Mouse (Mus musculus) kidney, embryonic 16.5 days (tissue): ENCODE measurements at regions not wholly inside any gene's neighbourhood (a gene's known extent, or its start where the extent isn't known, plus 50 kb on each side); places are given as distances from the start of the nearest gene placed in this dataset.

Experiments
- ATAC-seq: fragments of 200-750 bp; cut with Nextera tagmentation; 2 replicates; pipeline ENCODE4 v1.8.0; 2017; ENCODE audit warnings: moderate TSS enrichment; ENCODE audit not compliant: low FRiP score, low TSS enrichment
- H3K27ac ChIP-seq: fragments of 300-500 bp; sonication (generic); 2 replicates; pipeline ENCODE4 v1.5.1; 2014; ENCODE audit warnings: low read length
- H3K27me3 ChIP-seq: fragments of 300-500 bp; sonication (generic); 2 replicates; pipeline ENCODE4 v1.6.1; 2014; ENCODE audit warnings: low read length, control low read depth, mixed read lengths; ENCODE audit not compliant: insufficient read depth
- H3K36me3 ChIP-seq: fragments of 300-500 bp; sonication (generic); 2 replicates; pipeline ENCODE4 v1.6.1; 2014; ENCODE audit warnings: low read length, control low read depth, mixed read lengths; ENCODE audit not compliant: insufficient read depth
- H3K4me1 ChIP-seq: fragments of 300-500 bp; sonication (generic); 2 replicates; pipeline ENCODE4 v1.6.1; 2014; ENCODE audit warnings: low read length, control low read depth, mixed read lengths; ENCODE audit not compliant: insufficient read depth
- H3K4me2 ChIP-seq: fragments of 300-500 bp; sonication (generic); replicated peaks from 2 replicates; pipeline ENCODE4 v1.6.1; 2014; ENCODE audit warnings: low read depth, low read length
- H3K4me3 ChIP-seq: fragments of 300-500 bp; sonication (generic); 2 replicates; pipeline ENCODE4 v1.5.1; 2014; ENCODE audit warnings: mild to moderate bottlenecking, low read length
- H3K9ac ChIP-seq: fragments of 300-500 bp; sonication (generic); replicated peaks from 2 replicates; pipeline ENCODE4 v1.6.1; 2014; ENCODE audit warnings: low read length
- H3K9me3 ChIP-seq: fragments of 300-500 bp; sonication (generic); 2 replicates; pipeline ENCODE4 v1.6.1; 2016; ENCODE audit warnings: low read length, control low read depth
- WGBS: fragments of 180-500 bp; shearing (Covaris S2); extraction: QIAGEN DNeasy Blood & Tissue Kit; methylation state at CpG from one replicate; pipeline ENCODE4 v1.1.7; 2014; 5-methylcytosine and 5-hydroxymethylcytosine counted together

DNA sequence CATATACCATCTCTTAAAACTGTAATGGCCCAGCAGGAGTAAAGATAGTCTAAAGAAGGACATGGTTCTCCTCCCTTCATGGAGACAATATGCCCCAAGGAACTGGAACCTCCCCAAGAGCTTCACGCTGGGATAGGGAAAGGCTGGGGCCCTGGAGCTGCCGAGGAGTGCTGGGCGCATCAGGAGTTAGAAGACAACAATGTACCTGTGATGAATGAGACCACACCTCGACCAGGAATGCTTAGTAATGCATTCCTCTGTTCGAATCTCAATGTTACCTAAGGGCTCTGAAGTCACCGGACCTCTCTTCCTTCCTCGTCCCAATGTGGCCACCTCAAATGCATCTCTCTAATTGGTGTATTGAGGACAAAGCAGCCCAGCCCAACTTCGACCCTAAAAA lies 175.4 kb upstream of the Fbxo11 start:
- Histone ChIP-seq H3K27me3 (no peaks in the 10 kb centered on the region), H3K9me3 (peaks cover 11% of the 10 kb centered on the region; the same call in 1 of the 2 replicates), H3K4me2 (no peak overlapping the region), H3K4me1 (no peaks in the 10 kb centered on the region), H3K9ac (no peak overlapping the region), H3K36me3 (no peaks in the 10 kb centered on the region), H3K4me3 (no peak overlapping the region), H3K27ac (no peak overlapping the region)
- 84% methylated on average over 8 of the region's 8 CpGs for WGBS
- ATAC-seq = no peak

DNA sequence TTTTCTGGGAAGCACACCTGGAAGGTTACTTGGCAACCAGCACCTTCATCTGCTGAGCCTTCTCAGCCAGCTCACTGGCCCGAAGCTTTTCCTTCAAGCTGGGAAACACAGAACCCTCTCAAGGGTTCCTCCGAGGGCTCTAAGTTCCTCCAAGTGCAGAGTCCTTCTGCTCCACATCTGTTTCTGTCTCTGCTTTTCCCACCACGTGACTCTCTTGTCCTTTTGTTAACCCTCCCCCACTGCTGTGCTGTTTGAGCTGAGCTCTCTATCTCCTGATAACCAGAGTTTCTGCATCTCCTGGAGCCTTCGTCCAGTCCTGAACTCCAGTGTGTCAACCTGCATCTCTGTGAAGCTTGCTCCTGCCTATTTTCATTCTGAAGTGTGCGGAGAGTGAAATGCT lies 183.5 kb upstream of the Fbxo11 start:
- Histone ChIP-seq H3K9me3 (no peaks in the 10 kb centered on the region), H3K4me2 (no peak overlapping the region), H3K4me3 (no peak overlapping the region), H3K27ac (no peak overlapping the region), H3K9ac (no peak overlapping the region), H3K36me3 (no peaks in the 10 kb centered on the region), H3K4me1 (no peaks in the 10 kb centered on the region), H3K27me3 (no peaks in the 10 kb centered on the region)
- WGBS = 68% methylated on average over 5 of the region's 5 CpGs
- no peak for ATAC-seq

DNA sequence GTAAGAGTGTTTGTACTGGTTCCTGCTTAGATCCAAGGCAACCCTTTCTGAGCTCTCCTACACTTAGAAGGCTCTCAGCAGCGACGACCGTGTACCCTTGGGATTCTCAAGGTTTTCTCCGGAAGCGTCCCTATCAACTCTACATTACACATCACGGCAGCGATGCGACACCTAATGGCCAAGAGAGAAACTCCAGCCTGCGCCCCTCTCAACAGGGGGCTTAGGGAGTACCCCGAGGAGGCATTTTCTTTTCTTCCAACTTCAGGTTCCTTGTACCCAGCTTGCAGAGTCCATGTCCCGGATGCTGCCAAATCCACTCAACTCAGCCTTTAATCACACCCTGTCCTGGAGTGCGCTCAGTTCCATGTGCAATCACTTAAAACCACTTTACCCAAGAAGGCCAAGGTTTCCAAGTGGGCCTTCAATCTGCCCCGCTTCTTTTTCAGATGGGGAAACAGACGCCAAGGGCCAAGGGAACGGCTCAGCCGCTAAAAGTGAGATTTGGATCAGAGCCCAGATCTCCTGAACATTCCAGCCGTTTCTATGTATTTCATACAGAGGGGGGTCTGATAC lies 186.9 kb upstream of the Fbxo11 start:
- ATAC-seq = peak; percentile 66
- Histone ChIP-seq H3K4me1 (peaks cover 7% of the 10 kb centered on the region; the same call in 1 of the 2 replicates), H3K27ac (no peak overlapping the region), H3K9me3 (no peaks in the 10 kb centered on the region), H3K4me2 (peak overlapping the region; percentile 45), H3K4me3 (peak overlapping the region; percentile 4; the same call in 1 of the 2 replicates), H3K27me3 (no peaks in the 10 kb centered on the region), H3K36me3 (no peaks in the 10 kb centered on the region), H3K9ac (no peak overlapping the region)
- WGBS = 17% methylated on average over 17 of the region's 17 CpGs

DNA sequence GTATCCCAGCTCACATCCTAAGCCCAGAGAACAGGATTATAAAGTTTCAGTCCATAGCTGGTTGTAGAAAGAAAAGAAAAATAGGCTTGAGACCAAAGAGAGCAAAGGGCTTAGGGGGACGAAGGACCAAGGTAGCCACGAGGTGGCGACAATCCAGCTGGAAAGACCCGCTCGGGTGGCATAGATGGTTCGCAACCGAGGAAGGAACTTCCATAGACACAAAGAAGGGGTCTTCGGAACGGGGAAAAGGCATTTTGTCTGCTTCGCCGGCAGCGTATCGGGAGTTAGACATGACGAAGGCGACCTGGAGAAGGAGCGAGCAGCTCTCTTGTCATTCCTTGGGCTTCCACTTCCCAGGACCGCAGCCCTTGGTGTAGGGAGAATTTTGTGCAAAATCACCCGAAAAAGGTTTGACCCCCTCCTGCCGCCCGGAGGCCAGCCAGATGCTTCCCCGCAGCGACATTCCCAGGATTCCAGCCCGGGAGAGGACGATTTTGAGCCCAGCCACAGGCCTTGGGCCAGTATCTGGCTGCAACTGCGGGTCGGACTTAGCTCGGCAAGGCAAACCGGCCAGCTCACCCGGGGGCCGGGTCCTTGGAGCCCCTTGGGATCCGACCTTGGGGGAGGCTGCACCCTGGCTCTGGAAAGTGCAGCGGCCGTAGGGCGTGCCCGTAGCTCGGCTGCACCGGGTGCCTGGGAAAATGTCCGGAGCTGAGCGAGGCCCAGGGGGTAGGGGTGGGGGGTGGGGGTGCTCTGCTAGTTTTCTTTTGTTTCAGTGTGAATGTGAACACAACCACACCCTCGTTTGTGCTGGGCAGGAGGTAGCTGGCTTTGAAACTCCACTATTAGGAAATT lies 184.5 kb upstream of the Foxn2 start:
- H3K4me1 ChIP-seq = peaks cover 12% of the 10 kb centered on the region
- H3K36me3 ChIP-seq = no peaks in the 10 kb centered on the region
- peak overlapping the region; percentile 93 for H3K27ac ChIP-seq
- peak overlapping the region; percentile 92 for H3K9ac ChIP-seq
- no peaks in the 10 kb centered on the region for H3K9me3 ChIP-seq
- H3K27me3 ChIP-seq = no peaks in the 10 kb centered on the region
- WGBS = 0% methylated on average over 40 of the region's 40 CpGs
- peak overlapping the region; percentile 96 for H3K4me2 ChIP-seq
- H3K4me3 ChIP-seq = peak overlapping the region; percentile 65
- peak; percentile 83 for ATAC-seq

DNA sequence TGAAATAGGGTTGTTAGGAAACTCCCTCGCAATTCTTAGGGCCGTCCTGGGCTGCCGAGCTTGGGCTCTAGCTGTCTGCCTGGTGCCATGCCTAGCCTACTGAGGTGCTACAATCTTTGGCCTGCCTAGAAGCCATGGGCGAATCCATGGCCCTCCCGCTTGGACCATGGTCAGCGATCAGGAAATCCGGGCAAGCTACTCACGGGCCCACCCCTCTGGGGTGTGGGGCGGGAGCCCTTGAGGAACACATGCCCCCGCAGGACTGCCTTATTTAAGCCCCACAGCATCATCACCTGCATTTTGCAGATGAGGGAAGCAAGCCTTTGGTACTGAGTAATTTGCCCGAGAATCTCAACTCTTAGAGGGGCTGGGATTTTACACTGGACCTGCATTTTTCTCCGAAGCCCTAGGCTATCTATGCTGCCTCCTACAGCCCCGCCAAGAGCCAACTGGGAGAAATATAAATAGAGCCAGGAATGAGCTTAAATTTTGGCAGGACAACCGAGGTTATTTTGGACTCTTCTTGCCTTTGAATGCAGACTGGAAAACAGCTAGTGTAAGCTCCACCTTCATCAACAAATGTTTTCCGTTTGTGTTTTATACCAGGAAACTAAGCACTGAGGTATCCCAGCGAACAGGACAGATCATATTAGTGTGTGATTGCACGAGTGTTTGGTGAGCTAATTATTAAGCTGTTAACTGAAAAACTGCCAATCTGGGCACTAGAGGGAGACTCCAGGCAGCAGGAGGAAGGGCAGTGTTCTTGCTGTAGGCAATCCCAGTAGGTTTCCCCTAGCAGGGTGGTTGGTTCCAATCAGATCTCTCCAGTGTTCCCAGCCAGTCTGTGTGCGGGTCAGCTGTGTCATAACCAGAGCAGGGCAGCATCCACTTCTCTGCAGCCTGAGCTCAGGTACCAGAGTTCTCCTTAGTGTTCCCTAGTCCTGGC lies 183.6 kb upstream of the Foxn2 start:
- peaks cover 12% of the 10 kb centered on the region for H3K4me1 ChIP-seq
- H3K4me2 ChIP-seq = peak overlapping the region; percentile 96
- under 1% methylated on average over 18 of the region's 18 CpGs for WGBS
- peak overlapping the region; percentile 93 for H3K27ac ChIP-seq
- H3K36me3 ChIP-seq = no peaks in the 10 kb centered on the region
- peak; percentile 82 for ATAC-seq
- H3K4me3 ChIP-seq = peak overlapping the region; percentile 65
- peak overlapping the region; percentile 92 for H3K9ac ChIP-seq
- H3K27me3 ChIP-seq = no peaks in the 10 kb centered on the region
- H3K9me3 ChIP-seq = no peaks in the 10 kb centered on the region

DNA sequence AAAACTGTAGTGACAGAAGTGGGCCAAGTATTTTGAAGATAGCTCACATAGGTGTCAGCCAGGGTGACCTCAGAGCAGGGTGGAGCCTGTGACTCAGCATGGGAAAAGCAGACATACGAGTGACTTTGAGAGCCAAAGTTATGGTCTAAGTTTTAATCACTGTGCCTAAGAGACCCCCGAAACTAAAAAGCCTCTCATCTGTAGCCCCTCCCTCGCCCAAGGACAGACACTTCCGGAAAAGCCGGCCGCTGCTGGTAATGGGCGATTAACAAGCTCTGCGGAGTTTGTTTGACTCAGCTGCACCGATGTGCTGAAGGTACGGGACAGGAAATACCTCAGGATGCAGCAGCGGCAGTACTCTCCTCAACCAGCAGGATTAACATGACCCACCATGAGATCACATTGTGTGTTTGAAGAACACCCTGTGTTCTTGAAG lies 182.1 kb upstream of the Foxn2 start:
- H3K27me3 ChIP-seq = no peaks in the 10 kb centered on the region
- ATAC-seq = no peak
- no peak overlapping the region for H3K4me2 ChIP-seq
- WGBS = 66% methylated on average over 11 of the region's 11 CpGs
- H3K9ac ChIP-seq = no peak overlapping the region
- peaks cover 12% of the 10 kb centered on the region for H3K4me1 ChIP-seq
- H3K36me3 ChIP-seq = no peaks in the 10 kb centered on the region
- H3K9me3 ChIP-seq = no peaks in the 10 kb centered on the region
- H3K27ac ChIP-seq = no peak overlapping the region
- no peak overlapping the region for H3K4me3 ChIP-seq

DNA sequence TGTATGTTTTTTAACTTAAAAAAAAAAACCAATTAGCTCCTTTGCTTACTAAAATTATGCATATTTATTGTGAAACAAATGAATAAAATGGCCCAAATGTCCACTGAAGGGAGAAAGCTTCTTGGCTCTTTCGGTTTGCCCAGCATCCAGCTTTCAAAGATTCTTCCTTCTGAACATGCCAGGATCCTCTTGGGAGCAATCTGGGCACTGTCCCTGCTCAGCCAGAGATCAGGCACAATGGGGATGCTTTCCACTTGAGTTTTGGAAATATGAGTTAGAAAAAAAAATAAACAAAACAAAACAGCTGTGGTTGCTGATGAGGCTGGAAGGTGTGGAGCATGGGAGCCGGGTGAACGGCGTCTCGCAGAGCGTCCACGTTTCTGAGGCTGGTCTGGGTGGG lies 180.3 kb upstream of the Foxn2 start:
- Histone ChIP-seq H3K4me3 (no peak overlapping the region), H3K9me3 (no peaks in the 10 kb centered on the region), H3K9ac (no peak overlapping the region), H3K27ac (no peak overlapping the region), H3K36me3 (no peaks in the 10 kb centered on the region), H3K4me1 (peaks cover 12% of the 10 kb centered on the region), H3K4me2 (no peak overlapping the region), H3K27me3 (no peaks in the 10 kb centered on the region)
- no peak for ATAC-seq
- WGBS = 94% methylated on average over 7 of the region's 7 CpGs

DNA sequence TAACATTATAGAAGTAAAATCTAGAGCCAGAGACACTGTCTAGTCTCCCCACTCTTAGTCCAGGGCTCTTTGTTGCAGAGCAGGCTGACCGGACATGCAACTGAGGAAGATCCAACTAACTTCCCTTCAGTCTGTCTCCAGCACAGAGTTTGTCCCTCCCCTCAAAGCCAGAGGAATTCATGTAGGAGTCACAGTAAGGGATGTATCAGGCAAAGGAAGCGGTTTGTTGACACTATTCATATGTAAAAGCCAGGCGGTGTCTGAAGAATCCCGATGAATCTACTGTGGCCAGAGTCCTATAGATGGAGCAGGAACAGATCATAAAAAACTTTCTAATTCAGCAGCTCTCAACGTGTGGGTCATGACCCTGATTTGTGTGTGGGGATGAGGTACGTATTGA lies 179.7 kb upstream of the Foxn2 start:
- peaks cover 12% of the 10 kb centered on the region for H3K4me1 ChIP-seq
- no peak overlapping the region for H3K27ac ChIP-seq
- no peak overlapping the region for H3K4me2 ChIP-seq
- H3K9me3 ChIP-seq = no peaks in the 10 kb centered on the region
- H3K36me3 ChIP-seq = no peaks in the 10 kb centered on the region
- H3K4me3 ChIP-seq = no peak overlapping the region
- no peak overlapping the region for H3K9ac ChIP-seq
- no peak for ATAC-seq
- 54% methylated on average over 6 of the region's 6 CpGs for WGBS
- no peaks in the 10 kb centered on the region for H3K27me3 ChIP-seq

DNA sequence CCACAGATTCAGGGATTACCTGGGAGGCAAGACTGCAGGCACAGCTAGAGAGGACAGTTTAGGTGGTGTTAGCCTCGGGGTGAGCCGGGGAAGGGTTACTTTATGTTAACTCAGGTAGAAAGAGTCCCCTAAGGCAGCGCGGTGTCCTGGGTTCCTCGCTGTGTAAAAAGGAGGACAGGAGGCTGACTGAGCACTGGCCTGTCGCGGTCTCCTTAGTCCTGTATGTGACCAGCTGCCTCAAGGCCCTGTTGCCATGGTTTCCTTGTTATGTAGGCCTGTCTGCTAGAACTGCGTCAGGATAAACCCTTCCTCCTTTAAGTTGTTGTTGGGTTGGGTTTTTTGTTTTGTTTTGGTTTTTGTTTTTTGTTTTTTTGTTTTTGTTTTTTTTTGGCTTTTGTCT lies 179.0 kb upstream of the Foxn2 start:
- Histone ChIP-seq H3K4me3 (no peak overlapping the region), H3K27me3 (no peaks in the 10 kb centered on the region), H3K4me2 (no peak overlapping the region), H3K27ac (no peak overlapping the region), H3K4me1 (peaks cover 9% of the 10 kb centered on the region), H3K9me3 (no peaks in the 10 kb centered on the region), H3K36me3 (no peaks in the 10 kb centered on the region), H3K9ac (no peak overlapping the region)
- 56% methylated on average over 8 of the region's 8 CpGs for WGBS
- no peak for ATAC-seq
